Mouse (Mus musculus): ENCODE data around the gene Elavl2. TPM values are rescaled to one million over a fixed set of nuclear protein-coding genes. Genes with fewer than 3 reads are reported as not detected.

Elavl2 gene
- polyA plus RNA-seq, 1 experiment from 2014 or later = 118 TPM

DNA sequence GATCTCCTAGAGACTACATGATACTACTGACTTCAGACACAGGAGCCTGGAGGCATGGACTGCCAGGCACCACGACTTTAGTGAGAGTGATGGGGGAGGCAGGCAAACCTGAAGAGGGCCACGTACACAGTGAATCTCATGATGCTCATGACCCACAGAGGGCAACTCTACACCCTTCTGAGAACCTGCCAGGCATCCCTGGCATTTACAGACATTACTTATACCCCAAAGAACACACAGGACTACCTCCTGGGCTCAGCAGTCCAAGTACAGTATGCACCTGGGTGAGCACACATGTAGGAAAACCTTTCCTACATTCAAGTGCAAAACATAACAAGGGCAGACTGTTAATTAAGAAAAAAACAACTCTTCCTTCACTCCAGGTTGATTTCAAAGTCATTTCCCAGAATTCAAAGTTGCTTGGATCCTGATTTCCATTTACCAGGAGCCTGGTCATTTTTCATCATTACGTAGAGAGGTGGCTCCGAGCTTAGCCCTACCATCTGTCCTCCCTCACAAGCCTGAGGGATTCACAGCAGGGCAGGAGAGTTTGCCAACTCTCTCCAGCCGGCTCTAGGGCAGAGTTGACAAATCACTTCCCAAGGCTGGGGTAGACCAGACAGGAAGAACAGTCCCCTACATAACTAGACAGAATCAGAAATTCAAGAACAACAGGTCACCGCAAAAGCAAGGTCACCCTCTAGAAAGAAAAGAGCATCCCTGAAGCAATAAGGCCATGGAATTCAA lies 161.7 kb downstream of the Elavl2 start:
- Histone ChIP-seq H3K27me3 (replicated peaks) (no peaks in the 10 kb centered on the region), H3K27ac (no peak overlapping the region), H3K9me3 (no peaks in the 10 kb centered on the region), H3K4me1 (peaks cover 3% of the 10 kb centered on the region; the same call in 1 of the 2 replicates), H3K36me3 (no peaks in the 10 kb centered on the region), H3K4me3 (no peak overlapping the region), H3K9ac (no peak overlapping the region), H3K4me2 (replicated peaks) (no peak overlapping the region)
- WGBS = 72% methylated on average over 6 of the region's 6 CpGs
- no peak for ATAC-seq (ENCODE audit: low FRiP score, low read depth)

DNA sequence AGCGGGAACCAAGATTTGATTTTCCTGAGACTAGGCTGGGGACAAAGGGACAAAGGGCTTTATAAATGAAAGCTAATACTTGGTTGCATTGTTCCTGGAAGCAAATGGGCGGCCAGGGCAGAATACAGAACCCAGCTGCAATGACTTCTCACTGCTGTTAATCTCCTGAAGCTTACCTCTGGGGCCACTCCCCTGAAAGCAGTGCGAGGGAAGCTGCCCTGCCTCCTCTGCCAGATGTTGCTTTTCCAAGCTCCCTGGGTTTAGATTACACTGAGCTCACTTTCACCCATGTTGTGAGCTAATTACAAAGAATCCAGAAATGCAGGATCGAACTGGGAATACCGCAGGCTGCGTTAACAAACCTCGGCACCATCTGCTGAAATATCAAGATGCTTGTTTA lies 163.6 kb downstream of the Elavl2 start:
- ATAC-seq (ENCODE audit: low FRiP score, low read depth) = no peak
- Histone ChIP-seq H3K9ac (no peak overlapping the region), H3K27ac (no peak overlapping the region), H3K4me3 (no peak overlapping the region), H3K27me3 (replicated peaks) (no peaks in the 10 kb centered on the region), H3K4me2 (replicated peaks) (no peak overlapping the region), H3K9me3 (no peaks in the 10 kb centered on the region), H3K36me3 (no peaks in the 10 kb centered on the region), H3K4me1 (peaks cover 3% of the 10 kb centered on the region; the same call in 1 of the 2 replicates)
- WGBS = 49% methylated on average over 7 of the region's 7 CpGs

DNA sequence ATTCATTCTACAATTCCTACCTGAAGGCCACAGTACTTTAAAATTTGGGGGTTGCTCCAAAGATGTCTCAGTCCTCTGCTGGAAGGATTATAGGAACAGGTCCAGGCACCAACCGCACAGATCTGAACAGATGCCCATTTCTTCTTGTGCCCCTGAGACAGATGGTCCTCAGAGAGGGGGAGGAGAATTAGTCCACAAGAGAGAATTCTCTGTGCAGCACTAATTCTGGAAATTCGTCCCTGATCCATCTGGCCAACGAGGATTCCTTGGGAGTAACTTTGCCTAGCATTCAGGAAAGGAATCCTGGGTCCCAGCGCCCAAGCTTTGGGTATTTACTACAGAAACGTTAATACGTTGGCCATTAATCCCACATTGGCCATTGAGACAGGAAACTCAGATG lies 165.6 kb downstream of the Elavl2 start:
- WGBS = 83% methylated on average over 6 of the region's 6 CpGs
- no peaks in the 10 kb centered on the region for H3K36me3 ChIP-seq
- no peaks in the 10 kb centered on the region for H3K9me3 ChIP-seq
- H3K9ac ChIP-seq = no peak overlapping the region
- no peak for ATAC-seq (ENCODE audit: low FRiP score, low read depth)
- H3K4me3 ChIP-seq = no peak overlapping the region
- peaks cover 3% of the 10 kb centered on the region; the same call in 1 of the 2 replicates for H3K4me1 ChIP-seq
- no peak overlapping the region for H3K4me2 ChIP-seq (replicated peaks)
- no peak overlapping the region for H3K27ac ChIP-seq
- no peaks in the 10 kb centered on the region for H3K27me3 ChIP-seq (replicated peaks)

DNA sequence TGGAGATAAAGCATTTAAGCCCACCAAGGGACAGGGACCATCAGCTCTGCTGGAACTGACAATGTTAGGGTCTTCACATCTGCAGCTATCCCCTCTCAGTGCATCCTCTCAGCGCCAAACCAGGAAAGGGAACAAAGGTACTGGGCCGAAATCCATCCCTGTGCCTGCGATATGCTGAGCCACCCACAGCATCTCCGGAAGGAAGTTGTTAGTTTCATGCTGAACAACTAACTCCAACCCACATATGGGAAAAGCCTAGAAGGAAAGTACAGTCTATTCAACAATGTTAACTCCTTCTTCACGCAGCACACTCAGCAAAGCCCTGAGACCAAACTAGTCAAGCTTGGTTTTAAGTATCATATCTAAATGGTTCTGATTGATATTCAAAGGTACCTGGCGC lies 167.0 kb downstream of the Elavl2 start:
- Histone ChIP-seq H3K27ac (no peak overlapping the region), H3K9ac (no peak overlapping the region), H3K4me3 (no peak overlapping the region), H3K36me3 (peaks cover 5% of the 10 kb centered on the region; the same call in 1 of the 2 replicates), H3K4me2 (replicated peaks) (no peak overlapping the region), H3K27me3 (replicated peaks) (no peaks in the 10 kb centered on the region), H3K4me1 (peaks cover 3% of the 10 kb centered on the region; the same call in 1 of the 2 replicates), H3K9me3 (no peaks in the 10 kb centered on the region)
- ATAC-seq (ENCODE audit: low FRiP score, low read depth) = no peak
- 95% methylated on average over 6 of the region's 6 CpGs for WGBS

DNA sequence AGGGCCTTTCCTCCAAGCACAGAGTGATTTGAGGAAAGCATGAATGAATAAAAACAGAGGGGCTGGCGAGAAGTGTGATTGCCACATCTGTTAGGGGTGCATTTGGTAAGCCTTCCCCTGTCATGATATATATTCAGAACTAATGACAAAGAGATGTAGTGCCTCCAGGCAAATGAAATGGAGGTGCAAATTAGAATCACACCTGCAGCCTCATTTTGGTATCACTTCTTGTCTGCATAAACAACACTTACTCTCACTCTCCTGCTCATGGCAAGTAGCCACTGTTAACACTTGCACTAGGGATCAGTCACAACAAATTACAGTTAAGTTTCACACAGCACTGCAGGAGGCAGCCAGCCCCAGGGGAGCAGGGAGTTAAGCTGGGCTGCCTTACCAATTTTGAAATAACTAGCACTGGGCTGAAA lies 170.1 kb downstream of the Elavl2 start:
- Histone ChIP-seq H3K27ac (no peak overlapping the region), H3K9ac (no peak overlapping the region), H3K9me3 (no peaks in the 10 kb centered on the region), H3K27me3 (replicated peaks) (no peaks in the 10 kb centered on the region), H3K36me3 (peaks cover 28% of the 10 kb centered on the region), H3K4me3 (no peak overlapping the region), H3K4me1 (no peaks in the 10 kb centered on the region), H3K4me2 (replicated peaks) (no peak overlapping the region)
- ATAC-seq (ENCODE audit: low FRiP score, low read depth) = peak; percentile 21; the same call in 1 of the 2 replicates
- 76% methylated on average over 1 of the region's 1 CpGs for WGBS

DNA sequence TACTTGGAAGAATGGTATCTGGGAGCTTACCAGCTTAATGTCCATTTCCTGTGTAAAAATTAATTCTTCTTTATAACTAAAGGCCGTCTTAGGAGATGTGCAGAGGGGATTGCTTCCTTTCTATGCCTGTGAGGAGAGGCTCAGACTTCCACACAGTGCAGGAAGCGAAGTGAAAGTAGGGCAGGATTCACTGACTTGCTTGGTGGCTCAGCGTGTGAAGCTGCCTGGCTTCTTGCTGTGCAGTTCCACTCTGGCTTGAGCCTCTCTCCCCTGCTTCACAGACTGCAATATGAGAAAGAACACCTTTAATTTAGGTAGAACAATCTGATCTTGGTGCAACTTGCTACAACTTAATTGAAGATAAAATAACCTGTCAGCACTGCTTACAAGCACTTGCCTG lies 172.2 kb downstream of the Elavl2 start:
- WGBS = 93% methylated on average over 3 of the region's 3 CpGs
- Histone ChIP-seq H3K27ac (no peak overlapping the region), H3K27me3 (replicated peaks) (no peaks in the 10 kb centered on the region), H3K4me3 (no peak overlapping the region), H3K36me3 (peaks cover 43% of the 10 kb centered on the region), H3K9me3 (no peaks in the 10 kb centered on the region), H3K9ac (no peak overlapping the region), H3K4me2 (replicated peaks) (no peak overlapping the region), H3K4me1 (no peaks in the 10 kb centered on the region)
- no peak for ATAC-seq (ENCODE audit: low FRiP score, low read depth)

DNA sequence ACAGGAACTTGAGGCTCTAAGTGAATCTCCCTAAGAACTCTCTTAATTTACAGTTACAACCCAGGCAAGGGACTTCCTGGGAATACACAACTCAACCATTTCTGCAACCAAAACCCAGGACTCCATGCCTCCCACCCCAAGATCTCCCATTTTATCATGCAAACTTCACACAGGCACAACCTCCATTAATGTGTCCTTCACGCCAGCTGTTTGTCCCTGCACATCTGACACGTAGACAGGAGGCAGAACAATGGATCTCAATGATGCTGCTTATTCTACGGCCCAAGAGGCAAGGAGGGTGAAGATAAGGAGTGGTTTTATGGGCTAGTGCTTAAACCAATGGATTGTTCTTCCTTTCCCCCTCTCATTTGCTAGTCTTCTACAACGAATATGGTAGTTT lies 176.8 kb downstream of the Elavl2 start:
- H3K4me1 ChIP-seq = no peaks in the 10 kb centered on the region
- H3K4me3 ChIP-seq = no peak overlapping the region
- no peaks in the 10 kb centered on the region for H3K27me3 ChIP-seq (replicated peaks)
- no peak overlapping the region for H3K4me2 ChIP-seq (replicated peaks)
- 85% methylated on average over 4 of the region's 4 CpGs for WGBS
- ATAC-seq (ENCODE audit: low FRiP score, low read depth) = no peak
- no peaks in the 10 kb centered on the region for H3K9me3 ChIP-seq
- H3K36me3 ChIP-seq = peaks cover 54% of the 10 kb centered on the region
- H3K9ac ChIP-seq = no peak overlapping the region
- no peak overlapping the region for H3K27ac ChIP-seq

DNA sequence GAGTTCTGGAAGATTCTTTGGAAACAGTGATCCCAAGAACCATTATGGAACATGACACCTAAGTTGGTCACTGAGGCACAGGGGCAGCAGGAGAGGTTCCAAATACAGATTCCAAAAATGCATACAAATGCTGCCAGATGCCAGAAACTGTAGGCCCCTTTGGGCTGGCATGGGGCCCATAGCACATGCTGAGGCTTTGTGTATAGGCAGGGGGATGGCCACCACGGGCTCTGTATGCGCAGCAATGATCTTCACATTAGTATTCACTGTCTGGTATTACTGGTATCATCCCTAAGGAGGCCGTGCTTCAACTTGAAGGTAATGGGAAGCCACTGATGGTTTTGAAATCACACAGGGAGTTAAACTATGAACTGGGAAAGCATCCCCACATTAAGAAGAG lies 181.3 kb downstream of the Elavl2 start:
- Histone ChIP-seq H3K4me3 (no peak overlapping the region), H3K4me1 (no peaks in the 10 kb centered on the region), H3K27ac (no peak overlapping the region), H3K36me3 (peaks cover 32% of the 10 kb centered on the region), H3K27me3 (replicated peaks) (no peaks in the 10 kb centered on the region), H3K9ac (no peak overlapping the region), H3K4me2 (replicated peaks) (no peak overlapping the region), H3K9me3 (no peaks in the 10 kb centered on the region)
- no peak for ATAC-seq (ENCODE audit: low FRiP score, low read depth)
- 85% methylated on average over 3 of the region's 3 CpGs for WGBS

DNA sequence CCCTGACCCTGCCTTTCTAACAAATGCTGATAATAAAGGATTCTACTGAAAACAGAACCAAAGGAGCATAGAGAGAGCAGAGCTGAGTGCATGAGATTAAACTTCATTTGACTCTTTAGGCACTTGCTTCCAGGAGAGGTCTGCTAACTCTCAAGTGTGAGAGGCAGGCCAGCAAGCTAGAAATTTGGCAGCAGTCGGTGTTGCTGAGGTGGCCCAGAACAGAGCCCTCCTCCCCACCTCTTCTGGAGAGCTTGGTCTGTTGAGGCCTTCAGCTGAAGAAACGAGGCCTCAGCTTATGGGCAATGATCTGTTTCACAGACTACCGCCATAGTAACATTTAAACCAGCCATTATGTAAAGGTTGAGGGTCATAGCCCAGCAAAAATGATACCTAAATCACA lies 186.7 kb downstream of the Elavl2 start:
- Histone ChIP-seq H3K4me2 (replicated peaks) (no peak overlapping the region), H3K4me1 (no peaks in the 10 kb centered on the region), H3K4me3 (no peak overlapping the region), H3K27ac (no peak overlapping the region), H3K36me3 (peaks cover 33% of the 10 kb centered on the region), H3K9ac (no peak overlapping the region), H3K9me3 (no peaks in the 10 kb centered on the region), H3K27me3 (replicated peaks) (no peaks in the 10 kb centered on the region)
- 90% methylated on average over 3 of the region's 3 CpGs for WGBS
- ATAC-seq (ENCODE audit: low FRiP score, low read depth) = no peak

DNA sequence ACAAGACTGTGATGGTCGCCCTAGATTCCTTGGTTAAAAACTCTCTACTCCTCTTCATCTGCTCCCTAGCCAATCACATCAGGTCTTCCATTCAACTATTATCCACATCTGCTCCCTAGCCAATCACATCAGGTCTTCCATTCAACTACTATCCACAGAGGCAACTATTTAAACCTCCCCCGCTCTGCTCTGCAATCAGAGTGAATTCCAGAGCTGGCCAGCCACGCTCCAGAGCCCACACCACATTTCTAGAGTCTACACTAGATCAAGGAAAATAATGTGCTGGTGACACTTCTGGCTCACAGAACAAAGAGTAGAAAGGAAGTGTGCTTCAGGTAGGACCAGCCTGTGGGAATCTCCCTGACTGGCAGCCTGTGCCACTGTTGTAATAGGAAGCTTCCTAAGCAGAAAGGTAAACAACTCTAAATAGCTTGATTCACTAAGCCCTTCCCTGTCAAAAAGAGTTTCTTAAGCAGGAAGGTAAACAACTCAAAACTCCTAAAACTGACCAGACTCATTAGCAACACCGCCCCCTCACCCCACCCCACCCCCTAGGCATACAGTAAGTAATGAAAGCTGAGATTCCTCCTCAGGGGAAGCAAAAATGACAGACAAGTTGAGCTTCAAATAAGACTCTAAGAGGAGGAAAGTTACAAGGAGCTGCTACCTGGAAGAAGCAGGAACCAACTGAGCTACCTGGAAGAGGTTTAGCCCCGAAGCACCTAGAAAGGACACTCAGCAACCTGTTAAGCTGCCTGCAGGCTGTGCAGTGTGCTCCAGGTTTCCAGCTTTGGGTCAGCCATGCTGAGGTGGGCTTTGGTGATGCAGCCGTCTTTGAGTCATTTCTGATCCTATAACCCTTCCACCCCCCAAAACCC lies 191.9 kb downstream of the Elavl2 start:
- ATAC-seq (ENCODE audit: low FRiP score, low read depth) = no peak

More for the DNA sequence above, 191.9 kb downstream of the Elavl2 start:
- no peaks in the 10 kb centered on the region for H3K4me1 ChIP-seq
- no peak overlapping the region for H3K4me2 ChIP-seq (replicated peaks)
- no peak overlapping the region for H3K27ac ChIP-seq
- WGBS = 74% methylated on average over 6 of the region's 6 CpGs
- H3K4me3 ChIP-seq = no peak overlapping the region
- H3K9ac ChIP-seq = no peak overlapping the region
- no peaks in the 10 kb centered on the region for H3K27me3 ChIP-seq (replicated peaks)
- peaks cover 18% of the 10 kb centered on the region for H3K36me3 ChIP-seq
- no peaks in the 10 kb centered on the region for H3K9me3 ChIP-seq

All from neural tube, embryonic 12.5 days (tissue).